Mouse (Mus musculus) lung, embryonic 16.5 days (tissue): ENCODE data around the gene Rxra. TPM values are rescaled to one million over a fixed set of nuclear protein-coding genes. Genes with fewer than 3 reads are reported as not detected.

ENCODE experiments used
- polyA plus RNA-seq: library from polyadenylated mRNA; unstranded; fragments of >200 nt; fragmentation: Nextera tagmentation; extraction: Ambion mirVana; gene quantifications from 2 replicates; pipeline ENCODE4 v1.2.1, GENCODE M21; 2015

Gene Rxra
- polyA plus RNA-seq, 1 experiment from 2014 or later: 11.3 TPM

Other genes with a start within 250 kb of the Rxra start
- gene Vav2, start 249.4 kb upstream of the Rxra start, polyA plus RNA-seq: 8.6 and 8.7 TPM in 2 replicates
- gene Brd3os, start 234.1 kb upstream of the Rxra start, polyA plus RNA-seq: 7.6 and 7.9 TPM in 2 replicates
- 84.9 and 99.0 TPM in 2 replicates for gene Brd3, start 168.8 kb upstream of the Rxra start, polyA plus RNA-seq
- 49.8 and 53.0 TPM in 2 replicates for gene Wdr5, start 161.3 kb upstream of the Rxra start, polyA plus RNA-seq
- gene Col5a1, start 210.0 kb downstream of the Rxra start, polyA plus RNA-seq: 66.2 and 69.5 TPM in 2 replicates